Mouse (Mus musculus) embryonic facial prominence, embryonic 10.5 days (tissue): ENCODE results near the gene Ramp2. TPM values are rescaled to one million over a fixed set of nuclear protein-coding genes. Genes with fewer than 3 reads are reported as not detected.

Source experiments
- DNase-seq: peaks from one replicate; pipeline ENCODE4 v3.0.0-alpha.2; 2017; ENCODE audit warnings: low spot score
- H3K27ac ChIP-seq: fragments of 300-500 bp; sonication (generic); replicated peaks from 2 replicates; pipeline ENCODE4 v1.5.1; 2016; ENCODE audit warnings: mild to moderate bottlenecking
- H3K27me3 ChIP-seq: fragments of 300-500 bp; sonication (generic); replicated peaks from 2 replicates; pipeline ENCODE4 v1.6.1; 2016; ENCODE audit warnings: low read depth, mild to moderate bottlenecking; ENCODE audit not compliant: poor library complexity, severe bottlenecking
- H3K36me3 ChIP-seq: fragments of 300-500 bp; sonication (generic); replicated peaks from 2 replicates; pipeline ENCODE4 v1.6.1; 2016; ENCODE audit warnings: mild to moderate bottlenecking, moderate library complexity
- H3K4me1 ChIP-seq: fragments of 300-500 bp; sonication (generic); 2 replicates; pipeline ENCODE4 v1.6.1; 2016
- H3K4me3 ChIP-seq: fragments of 300-500 bp; sonication (generic); 2 replicates; pipeline ENCODE4 v1.5.1; 2016; ENCODE audit warnings: mild to moderate bottlenecking, moderate library complexity
- H3K9me3 ChIP-seq: fragments of 300-500 bp; sonication (generic); 2 replicates; pipeline ENCODE4 v1.6.1; 2016; ENCODE audit warnings: mild to moderate bottlenecking
- WGBS: fragments of 180-500 bp; shearing (Covaris S2); methylation state at CpG from one replicate; pipeline ENCODE4 v1.1.7; 2016; 5-methylcytosine and 5-hydroxymethylcytosine counted together
- polyA plus RNA-seq: library from polyadenylated mRNA; unstranded; fragments of >200 nt; fragmentation: Nextera tagmentation; extraction: Ambion mirVana; gene quantifications from 2 replicates; pipeline ENCODE4 v1.2.1, GENCODE M21; 2016

Gene Ramp2
- polyA plus RNA-seq, 1 experiment from 2014 or later, result 66.4 TPM

- H3K36me3 ChIP-seq, result peaks cover 9% of the 10 kb centered on the region; the same call in 1 of the 2 replicates
- H3K9me3 ChIP-seq, result no peaks in the 10 kb centered on the region
- WGBS, result 2% methylated on average over 32 of the region's 32 CpGs
- H3K4me1 ChIP-seq, result peaks cover 72% of the 10 kb centered on the region
- peak overlapping the region; percentile 70 for H3K4me3 ChIP-seq
- no peak overlapping the region for H3K27ac ChIP-seq
- no peak for DNase-seq
- H3K27me3 ChIP-seq, result peaks cover 80% of the 10 kb centered on the region
Observed at GRCm38 (mm10) chr11:101263138-101263988, 17.5 kb downstream of the Ramp2 start.

DNA sequence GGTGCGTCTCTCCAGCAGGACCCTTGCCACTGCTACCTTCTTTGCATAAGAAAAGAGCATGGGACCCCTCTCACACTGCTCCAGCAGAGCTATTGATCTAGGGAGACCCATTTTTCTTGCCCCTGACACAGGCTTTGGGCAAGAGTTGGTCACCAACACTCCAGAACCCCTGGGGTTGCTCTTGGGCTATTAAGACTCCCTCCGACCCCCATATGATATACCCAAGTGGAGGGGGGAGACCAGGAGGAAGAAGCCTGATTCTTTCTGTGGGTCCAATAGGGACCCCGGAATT lies 18.1 kb downstream of the Ramp2 start:
- Histone ChIP-seq H3K27me3 (peaks cover 81% of the 10 kb centered on the region), H3K36me3 (peaks cover 3% of the 10 kb centered on the region; the same call in 1 of the 2 replicates), H3K4me3 (peak overlapping the region; percentile 70), H3K4me1 (peaks cover 68% of the 10 kb centered on the region), H3K9me3 (no peaks in the 10 kb centered on the region), H3K27ac (no peak overlapping the region)
- no peak for DNase-seq
- WGBS, result 4% methylated on average over 3 of the region's 3 CpGs

DNA sequence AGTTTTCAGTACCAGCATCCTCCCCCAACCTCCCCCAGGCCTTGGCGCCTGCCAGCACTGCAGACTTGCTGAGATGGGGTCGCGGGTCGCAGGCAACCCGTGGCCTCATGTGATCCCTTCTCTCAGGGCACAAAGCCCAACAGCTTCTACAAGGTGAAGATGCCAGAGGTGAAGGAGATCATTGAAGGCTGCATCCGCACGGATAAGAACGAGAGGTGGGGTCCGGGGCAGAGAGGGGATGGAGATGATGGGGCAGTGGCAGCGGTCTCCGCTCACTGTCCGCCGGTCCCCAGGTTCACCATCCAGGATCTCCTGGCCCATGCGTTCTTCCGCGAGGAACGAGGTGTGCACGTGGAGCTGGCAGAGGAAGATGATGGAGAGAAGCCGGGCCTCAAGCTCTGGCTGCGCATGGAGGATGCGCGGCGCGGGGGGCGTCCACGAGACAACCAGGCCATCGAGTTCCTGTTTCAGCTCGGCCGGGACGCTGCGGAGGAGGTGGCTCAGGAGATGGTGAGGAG lies 19.2 kb downstream of the Ramp2 start:
- H3K36me3 ChIP-seq, result no peaks in the 10 kb centered on the region
- no peaks in the 10 kb centered on the region for H3K9me3 ChIP-seq
- 2% methylated on average over 31 of the region's 31 CpGs for WGBS
- H3K4me3 ChIP-seq, result peak overlapping the region; percentile 53
- H3K4me1 ChIP-seq, result peaks cover 65% of the 10 kb centered on the region
- H3K27ac ChIP-seq, result peak overlapping the region; percentile 5; the same call in 1 of the 2 replicates
- peak; percentile 64 for DNase-seq
- H3K27me3 ChIP-seq, result peaks cover 85% of the 10 kb centered on the region

DNA sequence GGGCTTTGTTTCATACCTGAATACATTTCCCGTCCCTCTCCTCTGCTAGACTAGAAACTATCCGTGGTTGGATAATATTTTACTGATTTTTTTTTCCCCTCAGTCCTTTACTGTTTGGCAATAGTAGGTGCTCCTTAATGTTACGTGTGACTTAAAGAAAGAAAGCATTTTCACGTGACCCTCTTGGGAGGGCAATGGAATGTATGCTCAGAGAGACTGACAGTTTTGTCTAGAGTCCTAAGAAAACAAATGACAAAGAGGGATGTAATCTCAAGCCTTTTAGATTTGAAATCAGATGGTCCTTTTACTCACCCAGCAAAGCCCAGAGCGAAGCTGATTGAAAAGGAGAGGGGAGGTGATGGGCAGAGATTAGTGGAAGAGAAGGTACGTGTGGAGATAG lies 20.1 kb downstream of the Ramp2 start:
- no peak for DNase-seq
- Histone ChIP-seq H3K27me3 (peaks cover 83% of the 10 kb centered on the region), H3K27ac (no peak overlapping the region), H3K4me1 (peaks cover 57% of the 10 kb centered on the region), H3K4me3 (peak overlapping the region; percentile 53; the same call in 1 of the 2 replicates), H3K36me3 (no peaks in the 10 kb centered on the region), H3K9me3 (no peaks in the 10 kb centered on the region)
- WGBS, result 19% methylated on average over 6 of the region's 6 CpGs

DNA sequence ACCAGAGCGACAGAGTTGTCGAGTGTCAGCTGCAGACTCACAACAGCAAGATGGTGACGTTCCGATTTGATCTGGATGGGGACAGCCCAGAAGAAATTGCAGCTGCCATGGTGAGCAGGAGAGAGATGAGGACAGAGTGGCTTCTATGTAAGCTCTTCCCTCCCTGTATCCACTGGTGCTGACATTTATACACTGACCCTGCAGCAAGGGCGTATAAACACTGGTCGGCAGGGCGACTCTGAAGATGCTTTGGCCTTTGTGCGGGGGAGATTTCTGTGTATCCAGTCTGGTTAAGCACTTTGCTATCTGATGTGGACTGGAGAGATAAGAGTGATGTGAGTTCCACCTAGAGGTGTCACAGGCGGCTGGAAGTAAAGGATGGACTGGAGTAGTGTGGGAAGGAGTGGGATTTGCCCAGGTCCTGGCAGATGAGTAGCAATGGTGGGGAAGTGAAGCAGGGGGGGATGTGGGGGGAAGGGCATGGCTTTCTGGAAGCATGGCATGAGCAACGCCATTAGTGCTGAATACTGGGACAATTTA lies 23.8 kb downstream of the Ramp2 start:
- WGBS, result 34% methylated on average over 10 of the region's 10 CpGs
- no peaks in the 10 kb centered on the region for H3K9me3 ChIP-seq
- peaks cover 45% of the 10 kb centered on the region for H3K27me3 ChIP-seq
- H3K27ac ChIP-seq, result no peak overlapping the region
- DNase-seq, result no peak
- peaks cover 24% of the 10 kb centered on the region for H3K4me1 ChIP-seq
- H3K36me3 ChIP-seq, result no peaks in the 10 kb centered on the region
- 0 out of 2 replicates have a peak overlapping the region, but pooled peaks have one; percentile 9 for H3K4me3 ChIP-seq

DNA sequence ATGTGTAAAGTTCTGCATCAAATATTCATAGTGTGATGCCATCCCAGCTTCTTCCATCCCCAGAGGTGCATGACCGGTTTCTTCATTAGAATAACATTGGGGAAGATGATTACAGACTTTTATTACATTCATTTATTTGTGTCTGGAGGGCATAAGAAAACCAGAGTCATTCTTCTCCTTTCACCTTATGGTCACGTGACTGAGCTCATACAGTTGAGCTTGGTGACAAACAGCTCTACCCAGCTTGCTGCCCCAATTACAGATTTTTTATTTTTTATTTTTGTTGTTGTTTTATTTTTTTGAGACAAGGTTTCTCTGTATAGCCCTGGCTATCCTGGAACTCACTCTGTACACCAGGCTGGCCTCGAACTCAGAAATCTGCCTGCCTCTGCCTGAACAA lies 26.6 kb downstream of the Ramp2 start:
- no peaks in the 10 kb centered on the region for H3K9me3 ChIP-seq
- peaks cover 34% of the 10 kb centered on the region for H3K27me3 ChIP-seq
- peaks cover 33% of the 10 kb centered on the region for H3K4me1 ChIP-seq
- H3K4me3 ChIP-seq, result no peak overlapping the region
- WGBS, result 87% methylated on average over 3 of the region's 3 CpGs
- DNase-seq, result no peak
- H3K36me3 ChIP-seq, result peaks cover 16% of the 10 kb centered on the region
- H3K27ac ChIP-seq, result no peak overlapping the region

- peaks cover 27% of the 10 kb centered on the region for H3K27me3 ChIP-seq
- no peaks in the 10 kb centered on the region for H3K9me3 ChIP-seq
- peaks cover 39% of the 10 kb centered on the region for H3K4me1 ChIP-seq
- H3K4me3 ChIP-seq, result no peak overlapping the region
- DNase-seq, result no peak
- H3K27ac ChIP-seq, result no peak overlapping the region
- peaks cover 18% of the 10 kb centered on the region for H3K36me3 ChIP-seq
- 81% methylated on average over 4 of the region's 4 CpGs for WGBS
Observed at GRCm38 (mm10) chr11:101275309-101275708, 29.5 kb downstream of the Ramp2 start.

GRCm38 (mm10) chr11:101276319-101277070 lies 30.7 kb downstream of the Ramp2 start:
- peaks cover 39% of the 10 kb centered on the region for H3K4me1 ChIP-seq
- H3K27me3 ChIP-seq, result peaks cover 39% of the 10 kb centered on the region
- no peaks in the 10 kb centered on the region for H3K9me3 ChIP-seq
- peak overlapping the region; percentile 89 for H3K4me3 ChIP-seq
- 28% methylated on average over 27 of the region's 27 CpGs for WGBS
- H3K27ac ChIP-seq, result no peak overlapping the region; the same call in 1 of the 2 replicates
- DNase-seq, result no peak
- peaks cover 18% of the 10 kb centered on the region for H3K36me3 ChIP-seq

DNA sequence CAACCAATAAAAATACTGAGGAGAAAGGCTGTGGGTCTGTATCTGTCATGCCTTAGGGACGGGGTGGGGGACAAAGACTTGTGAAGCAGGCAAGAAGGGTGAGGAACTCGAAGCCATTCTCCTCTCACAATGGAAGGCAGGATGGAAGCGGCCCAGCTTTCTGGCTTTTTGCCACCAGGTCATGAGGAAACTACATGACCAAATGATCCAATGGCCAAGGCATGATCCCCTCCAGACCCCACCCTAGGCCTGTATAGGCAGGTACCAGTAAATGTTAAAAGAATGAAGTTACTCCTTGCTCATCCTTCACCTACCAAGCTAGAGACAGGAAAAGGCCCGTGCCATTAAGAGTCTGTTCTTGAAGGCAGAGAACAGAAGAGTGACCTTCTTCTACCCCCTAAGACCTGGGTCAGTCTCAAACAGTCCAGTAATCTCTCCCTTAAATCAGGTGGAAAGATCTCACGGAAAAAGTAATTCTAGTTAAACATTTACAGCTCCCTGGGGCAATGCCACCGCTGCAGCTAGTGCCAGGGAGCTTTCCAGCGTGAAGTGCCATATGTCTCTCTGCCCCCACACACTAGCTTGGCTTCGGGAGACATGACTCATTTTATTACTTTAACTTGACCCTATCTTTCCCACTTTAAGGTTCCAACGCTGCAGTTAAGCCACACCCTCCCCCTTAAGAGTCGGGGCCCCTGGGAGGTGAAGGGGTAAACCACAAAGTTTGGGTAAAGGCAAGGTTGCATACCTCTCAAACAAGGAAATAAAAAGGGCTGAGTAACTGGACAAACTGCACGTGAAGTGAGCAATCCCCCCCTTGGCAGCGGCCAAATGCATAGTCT lies 31.8 kb downstream of the Ramp2 start:
- DNase-seq, result no peak
- H3K27ac ChIP-seq, result peak overlapping the region; percentile 87

GRCm38 (mm10) chr11:101278223-101279192 lies 32.7 kb downstream of the Ramp2 start, which contains the start of the genes Cntd1 and Coa3:
Gene Cntd1 (plus strand): TSS chr11:101279012.
Gene Coa3 (minus strand): TSS chr11:101279114.
- WGBS, result 11% methylated on average over 45 of the region's 45 CpGs
- H3K9me3 ChIP-seq, result no peaks in the 10 kb centered on the region
- H3K27me3 ChIP-seq, result peaks cover 40% of the 10 kb centered on the region
- peaks cover 45% of the 10 kb centered on the region for H3K4me1 ChIP-seq
- peaks cover 18% of the 10 kb centered on the region for H3K36me3 ChIP-seq
- peak within 1 kb of the TSS; percentile 89 for H3K4me3 ChIP-seq
- peak within 1 kb of the TSS; percentile 87 for H3K27ac ChIP-seq
- DNase-seq, result peak; percentile 90

More for the DNA sequence above, 31.8 kb downstream of the Ramp2 start:
- Histone ChIP-seq H3K4me3 (peak overlapping the region; percentile 89), H3K36me3 (peaks cover 18% of the 10 kb centered on the region), H3K27me3 (peaks cover 40% of the 10 kb centered on the region), H3K4me1 (peaks cover 39% of the 10 kb centered on the region), H3K9me3 (no peaks in the 10 kb centered on the region)
- 80% methylated on average over 12 of the region's 12 CpGs for WGBS

DNA sequence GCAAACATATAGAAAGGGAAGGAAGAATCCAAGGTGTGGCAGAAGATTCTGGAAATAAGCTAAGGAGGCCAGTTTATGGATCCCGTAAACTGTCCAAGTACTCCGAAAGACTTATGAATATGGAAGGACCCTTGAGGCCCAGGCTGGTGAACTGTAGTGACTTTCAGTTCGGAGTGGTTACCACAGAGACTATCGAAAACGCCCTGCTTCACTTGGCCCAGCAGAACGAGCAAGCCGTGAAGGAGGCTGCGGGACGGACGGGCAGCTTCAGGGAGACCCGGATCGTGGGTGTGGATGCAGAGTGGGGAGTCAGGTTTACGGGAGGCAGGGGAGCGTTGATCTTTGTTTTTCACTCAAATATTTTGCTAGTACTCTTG lies 33.4 kb downstream of the Ramp2 start:
- Histone ChIP-seq H3K9me3 (no peaks in the 10 kb centered on the region), H3K27me3 (peaks cover 40% of the 10 kb centered on the region), H3K4me3 (peak overlapping the region; percentile 89), H3K4me1 (peaks cover 45% of the 10 kb centered on the region), H3K36me3 (peaks cover 18% of the 10 kb centered on the region), H3K27ac (peak overlapping the region; percentile 87; the same call in 1 of the 2 replicates)
- no peak for DNase-seq
- 66% methylated on average over 14 of the region's 14 CpGs for WGBS
